Mouse (Mus musculus): ENCODE measurements around the gene Klc1. TPM values are rescaled to one million over a fixed set of nuclear protein-coding genes. Genes with fewer than 3 reads are reported as not detected.

The Klc1 gene
- polyA plus RNA-seq, 2 experiments from 2014 or later, result 17.8 to 20.6 TPM

Other genes starting within 250 kb of the Klc1 start
- 100 to 1,000 TPM in 1 of 2 experiments, 10 to 100 TPM in 1; 76.9 to 116 TPM for gene Eif5, start 220.8 kb upstream of the Klc1 start, polyA plus RNA-seq (2017; shearing (Covaris generic))
- 10 to 100 TPM; 28.9 to 33.9 TPM for gene Mark3, start 184.3 kb upstream of the Klc1 start, polyA plus RNA-seq (2017; shearing (Covaris generic))
- 10 to 100 TPM; 24.1 to 30.0 TPM for gene Ckb, start 86.5 kb upstream of the Klc1 start, polyA plus RNA-seq (2017; shearing (Covaris generic))
- 1 to 10 TPM; 2.9 to 4.8 TPM for gene Trmt61a, start 80.7 kb upstream of the Klc1 start, polyA plus RNA-seq (2017; shearing (Covaris generic))
- 10 to 100 TPM; 32.5 to 37.9 TPM for gene Bag5, start 45.6 kb upstream of the Klc1 start, polyA plus RNA-seq (2017; shearing (Covaris generic))
- gene Apopt1, start 45.6 kb upstream of the Klc1 start, polyA plus RNA-seq (2017; shearing (Covaris generic)), result 10 to 100 TPM; 69.2 to 69.5 TPM
- 1 to 10 TPM; 3.8 to 4.7 TPM for gene Xrcc3, start 55.0 kb downstream of the Klc1 start, polyA plus RNA-seq (2017; shearing (Covaris generic))
- gene Zfyve21, start 55.3 kb downstream of the Klc1 start, polyA plus RNA-seq (2017; shearing (Covaris generic)), result 1 to 10 TPM; 5.4 to 6.9 TPM
- 10 to 100 TPM; 10.7 to 15.1 TPM for gene Ppp1r13b, start 149.3 kb downstream of the Klc1 start, polyA plus RNA-seq (2017; shearing (Covaris generic))
- 100 to 1,000 TPM; 202 to 279 TPM for gene Atp5mpl, start 208.1 kb downstream of the Klc1 start, polyA plus RNA-seq (2017; shearing (Covaris generic))
- not detected for gene Tdrd9, start 212.7 kb downstream of the Klc1 start, polyA plus RNA-seq (2017; shearing (Covaris generic))
- not detected for gene Rd3l, start 222.5 kb downstream of the Klc1 start, polyA plus RNA-seq (2017; shearing (Covaris generic))